Mouse (Mus musculus): Measurements from ENCODE around the gene F2rl2. TPM values are rescaled to one million over a fixed set of nuclear protein-coding genes. Genes with fewer than 3 reads are reported as not detected.

F2rl2 gene
- total and polyA plus RNA-seq, 3 experiments, result 0.08 TPM; not detected in 2

- no peaks in the 10 kb centered on the region for H3K36me3 ChIP-seq (replicated peaks in 1 of 2; ENCODE audit: control insufficient read depth in 1 of 2, insufficient read depth in 1 of 2, low read length in 1 of 2)
- no peak for DNase-seq (ENCODE audit: extremely low read depth)
- no peak overlapping the region for H3K27ac ChIP-seq (ENCODE audit: insufficient read depth, low read depth)
- H3K9me3 ChIP-seq (replicated peaks; ENCODE audit: low read length), result no peaks in the 10 kb centered on the region
- in situ Hi-C loops (cut with MboI; ENCODE audit: low pct_ligation_motif_present, low pct_unique_long_range_greater_than_20kb, low sequenced_read_pairs), result no loop called here
- no peaks in the 10 kb centered on the region for H3K4me1 ChIP-seq (ENCODE audit: control insufficient read depth in 1 of 2, insufficient read depth in 2 of 2)
- no peak overlapping the region for H3K4me2 ChIP-seq (ENCODE audit: insufficient read depth, low read depth, poor library complexity, severe bottlenecking)
- H3K4me3 ChIP-seq (replicated peaks in 1 of 3; ENCODE audit: low read depth in 2 of 3, low read length in 2 of 3, poor library complexity in 1 of 3), result no peak overlapping the region
- dilution Hi-C loops (cut with MboI; ENCODE audit: extremely low pct_ligation_motif_present, extremely low pct_unique_long_range_greater_than_20kb, low sequenced_read_pairs), result no loop called here
- no peaks in the 10 kb centered on the region for H3K79me2 ChIP-seq (replicated peaks; ENCODE audit: control insufficient read depth, extremely low read depth, insufficient read depth, poor library complexity, severe bottlenecking)
- no peak overlapping the region for H3K9ac ChIP-seq (ENCODE audit: insufficient read depth, low read depth)
- TF ChIP-seq HCFC1 (IDR thresholded peaks at IDR 0.05; ENCODE audit: low read depth, low read length) (no peak), UBTF (IDR thresholded peaks at IDR 0.05; ENCODE audit: low read depth, low read length) (no peak), TCF12 (IDR thresholded peaks at IDR 0.05; ENCODE audit: low read depth, low read length) (no peak), ZC3H11A (IDR thresholded peaks at IDR 0.05; ENCODE audit: low read depth, low read length) (no peak), ELF1 (IDR thresholded peaks at IDR 0.05; ENCODE audit: low read depth, low read length) (no peak), E2F4 (IDR thresholded peaks at IDR 0.05; ENCODE audit: insufficient replicate concordance, low read depth, low read length) (no peak), CHD1 (IDR thresholded peaks at IDR 0.05; ENCODE audit: low read depth, low read length) (no peak), JUND (conservative IDR thresholded peaks at IDR 0.05; ENCODE audit: low read depth, low read length) (no peak), POLR2A (IDR thresholded peaks at IDR 0.05; ENCODE audit: low read depth, low read length) (no peak), MAZ (IDR thresholded peaks at IDR 0.05; ENCODE audit: low read depth, low read length) (no peak), JUN (IDR thresholded peaks at IDR 0.05; ENCODE audit: insufficient read depth, low read depth, low read length) (no peak), CHD2 (IDR thresholded peaks at IDR 0.05; ENCODE audit: low read length) (no peak), MAFK (IDR thresholded peaks at IDR 0.05; ENCODE audit: insufficient replicate concordance, low read length) (no peak), BHLHE40 (IDR thresholded peaks at IDR 0.05; ENCODE audit: low read depth, low read length) (no peak), USF1 (IDR thresholded peaks at IDR 0.05; ENCODE audit: low read depth, low read length) (no peak), ZMIZ1 (IDR thresholded peaks at IDR 0.05; ENCODE audit: low read depth, low read length) (no peak), SMC3 (IDR thresholded peaks at IDR 0.05; ENCODE audit: low read depth, low read length) (no peak), PAX5 (IDR thresholded peaks at IDR 0.05; ENCODE audit: low read length) (no peak), GABPA (IDR thresholded peaks at IDR 0.05; ENCODE audit: insufficient replicate concordance, low read depth, low read length) (no peak)
- no peaks in the 10 kb centered on the region for H3K27me3 ChIP-seq (replicated peaks)
Observed at GRCm38 (mm10) chr13:95665644-95666356, 30.9 kb upstream of the F2rl2 start.

- H3K9ac ChIP-seq (ENCODE audit: insufficient read depth, low read depth), result no peak overlapping the region
- H3K4me1 ChIP-seq (ENCODE audit: control insufficient read depth in 1 of 2, insufficient read depth in 2 of 2), result no peaks in the 10 kb centered on the region
- H3K9me3 ChIP-seq (replicated peaks; ENCODE audit: low read length), result no peaks in the 10 kb centered on the region
- TF ChIP-seq RAD21 (IDR thresholded peaks at IDR 0.05; ENCODE audit: low read depth, low read length) (peak; percentile 56), CTCF (conservative IDR thresholded peaks at IDR 0.05 in 1 of 2, IDR thresholded peaks at IDR 0.05 in 1 of 2; ENCODE audit: low read depth in 2 of 2, low read length in 2 of 2) (peak in 1 of 2 experiments; percentile 65; a peak in 2 of 4 replicates), PAX5 (IDR thresholded peaks at IDR 0.05; ENCODE audit: low read length) (no peak), KAT2A (IDR thresholded peaks at IDR 0.05; ENCODE audit: insufficient replicate concordance, low read length) (no peak), BHLHE40 (IDR thresholded peaks at IDR 0.05; ENCODE audit: low read depth, low read length) (no peak), SMC3 (IDR thresholded peaks at IDR 0.05; ENCODE audit: low read depth, low read length) (peak; percentile 71)
- in situ Hi-C loops (cut with MboI; ENCODE audit: low pct_ligation_motif_present, low pct_unique_long_range_greater_than_20kb, low sequenced_read_pairs), result no loop called here
- no peaks in the 10 kb centered on the region for H3K27me3 ChIP-seq (replicated peaks)
- H3K4me2 ChIP-seq (ENCODE audit: insufficient read depth, low read depth, poor library complexity, severe bottlenecking), result no peak overlapping the region
- DNase-seq (ENCODE audit: extremely low read depth), result no peak
- H3K79me2 ChIP-seq (replicated peaks; ENCODE audit: control insufficient read depth, extremely low read depth, insufficient read depth, poor library complexity, severe bottlenecking), result no peaks in the 10 kb centered on the region
- dilution Hi-C loops (cut with MboI; ENCODE audit: extremely low pct_ligation_motif_present, extremely low pct_unique_long_range_greater_than_20kb, low sequenced_read_pairs), result no loop called here
- no peak overlapping the region for H3K4me3 ChIP-seq (replicated peaks in 1 of 3; ENCODE audit: low read depth in 2 of 3, low read length in 2 of 3, poor library complexity in 1 of 3)
- no peaks in the 10 kb centered on the region for H3K36me3 ChIP-seq (replicated peaks in 1 of 2; ENCODE audit: control insufficient read depth in 1 of 2, insufficient read depth in 1 of 2, low read length in 1 of 2)
- no peak overlapping the region for H3K27ac ChIP-seq (ENCODE audit: insufficient read depth, low read depth)
Observed at GRCm38 (mm10) chr13:95667260-95667659, 29.4 kb upstream of the F2rl2 start.
